Mouse (Mus musculus) monocyte, adult 5-6 weeks (primary cell): ENCODE results near the gene Tgfbr1. TPM values are rescaled to one million over a fixed set of nuclear protein-coding genes. Genes with fewer than 3 reads are reported as not detected.
"Not testable (repeated sequence)": the region's sequence is repeated elsewhere in the genome, so short reads cannot be mapped to it uniquely, and the experiment has no call there.

Experiments
- ATAC-seq: fragments of 153-309, 156-312 bp; replicated peaks from 2 replicates; pipeline ENCODE4 v1.8.0; 2017; ENCODE audit warnings: mild to moderate bottlenecking; ENCODE audit not compliant: low TSS enrichment, insufficient number of reproducible peaks, severe bottlenecking, poor library complexity, low FRiP score
- total RNA-seq: library from RNA; stranded (forward); fragments of 200-1000, 200-491, 200-594 nt; gene quantifications from 3 replicates; pipeline ENCODE4 v1.2.3, GENCODE M21; 2017

The Tgfbr1 gene
- total RNA-seq, 1 experiment from 2014 or later, result 221 TPM

GRCm38 (mm10) chr4:47336941-47337600 is 16.0 kb upstream of the Tgfbr1 start:
- no peak for ATAC-seq

- ATAC-seq, result no peak
Measured at GRCm38 (mm10) chr4:47342632-47343031, 10.4 kb upstream of the Tgfbr1 start.

GRCm38 (mm10) chr4:47347022-47347421 is 6.0 kb upstream of the Tgfbr1 start:
- ATAC-seq, result peak; percentile 79

GRCm38 (mm10) chr4:47349759-47350158 is 3.3 kb upstream of the Tgfbr1 start:
- no peak for ATAC-seq

GRCm38 (mm10) chr4:47351386-47352049 is 1.5 kb upstream of the Tgfbr1 start:
- peak; percentile 43 for ATAC-seq

GRCm38 (mm10) chr4:47352061-47352661 is 861 bp upstream of the Tgfbr1 start:
- 0 out of 2 replicates have a peak, but pooled peaks have one; percentile 2 for ATAC-seq

GRCm38 (mm10) chr4:47353416-47354111 is 542 bp downstream of the Tgfbr1 start:
- ATAC-seq, result no peak

- ATAC-seq, result no peak
Measured at GRCm38 (mm10) chr4:47354304-47354703, 1.3 kb downstream of the Tgfbr1 start.

- ATAC-seq, result no peak
Measured at GRCm38 (mm10) chr4:47362662-47363061, 9.6 kb downstream of the Tgfbr1 start.

GRCm38 (mm10) chr4:47363134-47363533 is 10.1 kb downstream of the Tgfbr1 start:
- ATAC-seq, result no peak

- ATAC-seq, result no peak
Measured at GRCm38 (mm10) chr4:47368717-47369116, 15.7 kb downstream of the Tgfbr1 start.

- ATAC-seq, result peak; percentile 61
Measured at GRCm38 (mm10) chr4:47378716-47379115, 25.7 kb downstream of the Tgfbr1 start.

GRCm38 (mm10) chr4:47382426-47382825 is 29.4 kb downstream of the Tgfbr1 start:
- no peak for ATAC-seq

GRCm38 (mm10) chr4:47391926-47392325 is 38.9 kb downstream of the Tgfbr1 start:
- ATAC-seq, result not testable (repeated sequence)

- ATAC-seq, result no peak
Measured at GRCm38 (mm10) chr4:47396251-47396650, 43.2 kb downstream of the Tgfbr1 start.

GRCm38 (mm10) chr4:47397951-47398687 is 45.1 kb downstream of the Tgfbr1 start:
- ATAC-seq, result peak; percentile 50; the same call in 1 of the 2 replicates

- ATAC-seq, result 0 out of 2 replicates have a peak, but pooled peaks have one; percentile 59
Measured at GRCm38 (mm10) chr4:47399824-47400223, 46.8 kb downstream of the Tgfbr1 start.

GRCm38 (mm10) chr4:47400314-47400713 is 47.3 kb downstream of the Tgfbr1 start:
- no peak for ATAC-seq

- ATAC-seq, result no peak
Measured at GRCm38 (mm10) chr4:47402200-47402599, 49.2 kb downstream of the Tgfbr1 start.
